Mouse (Mus musculus) hindbrain, embryonic 14.5 days (tissue): ENCODE results near the gene Tex13b. TPM values are rescaled to one million over a fixed set of nuclear protein-coding genes. Genes with fewer than 3 reads are reported as not detected.
A peak's percentile ranks its signal among the peaks of the same experiment; 100 is the strongest.
"Not testable (repeated sequence)": the region's sequence is repeated elsewhere in the genome, so short reads cannot be mapped to it uniquely, and the experiment has no call there.

ENCODE experiments used
- ATAC-seq: fragments of 200-750 bp; cut with Nextera tagmentation; 2 replicates; pipeline ENCODE4 v1.8.0; 2017; ENCODE audit warnings: moderate number of reproducible peaks, mild to moderate bottlenecking, moderate TSS enrichment, moderate library complexity; ENCODE audit not compliant: low FRiP score
- DNase-seq: peaks from one replicate; pipeline ENCODE4 v3.0.0-alpha.2; 2015; ENCODE audit warnings: low spot score
- H3K27ac ChIP-seq: fragments of 300-500 bp; sonication (generic); 2 replicates; pipeline ENCODE4 v1.5.1; 2014; ENCODE audit warnings: mild to moderate bottlenecking, moderate library complexity
- H3K27me3 ChIP-seq: fragments of 300-500 bp; sonication (generic); 2 replicates; pipeline ENCODE4 v1.6.1; 2014; ENCODE audit warnings: mild to moderate bottlenecking, low read length, mixed read lengths; ENCODE audit not compliant: control insufficient read depth, insufficient read depth
- H3K36me3 ChIP-seq: fragments of 300-500 bp; sonication (generic); replicated peaks from 2 replicates; pipeline ENCODE4 v1.6.1; 2014; ENCODE audit not compliant: control insufficient read depth, insufficient read depth
- H3K4me1 ChIP-seq: fragments of 300-500 bp; sonication (generic); replicated peaks from 2 replicates; pipeline ENCODE4 v1.6.1; 2014; ENCODE audit warnings: antibody characterized with exemption, low read length, mixed read lengths; ENCODE audit not compliant: control insufficient read depth, insufficient read depth
- H3K4me2 ChIP-seq: fragments of 300-500 bp; sonication (generic); replicated peaks from 2 replicates; pipeline ENCODE4 v1.6.1; 2014; ENCODE audit warnings: mild to moderate bottlenecking, moderate library complexity
- H3K4me3 ChIP-seq: fragments of 300-500 bp; sonication (generic); replicated peaks from 2 replicates; pipeline ENCODE4 v1.5.1; 2014; ENCODE audit warnings: mild to moderate bottlenecking, low read length
- H3K9ac ChIP-seq: fragments of 300-500 bp; sonication (generic); 2 replicates; pipeline ENCODE4 v1.6.1; 2014
- H3K9me3 ChIP-seq: fragments of 300-500 bp; sonication (generic); 2 replicates; pipeline ENCODE4 v1.6.1; 2016; ENCODE audit warnings: low read length; ENCODE audit not compliant: control insufficient read depth
- WGBS: fragments of 180-500 bp; shearing (Covaris S2); extraction: QIAGEN DNeasy Blood & Tissue Kit; methylation state at CpG from one replicate; pipeline ENCODE4 v1.1.7; 2014; 5-methylcytosine and 5-hydroxymethylcytosine counted together
- polyA plus RNA-seq: library from polyadenylated mRNA; unstranded; fragments of >200 nt; fragmentation: Nextera tagmentation; extraction: Ambion mirVana; gene quantifications from 2 replicates; pipeline ENCODE4 v1.2.1, GENCODE M21; 2014

Gene Tex13b
- not detected in 2 replicates for polyA plus RNA-seq

DNA sequence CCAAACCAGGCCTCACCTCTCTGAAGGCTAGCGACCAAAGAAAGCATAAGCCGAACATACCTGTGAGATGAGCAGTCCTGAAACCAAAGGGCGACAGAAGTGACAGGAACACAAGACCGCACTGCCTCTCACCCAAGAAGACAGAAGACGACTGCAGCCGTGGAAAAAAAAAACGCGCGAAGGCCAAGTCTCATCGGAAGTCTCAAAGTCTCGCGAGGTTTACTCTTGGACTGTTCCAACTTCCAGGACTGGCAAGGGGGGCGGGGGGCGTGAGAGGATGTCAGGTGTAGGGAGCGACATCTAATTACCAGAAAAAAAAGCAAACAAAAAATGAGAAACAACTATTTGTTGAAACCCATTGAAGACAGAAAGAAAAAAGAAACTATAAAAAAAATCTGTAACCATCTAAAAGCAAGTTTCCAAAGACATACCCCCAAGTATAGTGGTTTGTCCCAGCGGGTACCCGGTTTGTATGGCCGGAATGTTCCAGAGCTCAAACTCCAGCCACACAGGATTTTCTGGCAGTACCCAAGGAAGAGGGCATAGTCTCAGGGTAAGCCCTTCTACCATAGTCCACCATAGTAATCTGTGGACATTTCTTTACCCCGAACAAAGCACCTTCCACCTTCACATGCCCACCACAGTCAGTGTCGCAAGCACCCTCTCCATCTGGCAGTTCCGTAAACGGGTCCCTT, at the start of gene Tex13b:
Gene Tex13b, minus strand, starts transcription at position 122 of the 695 bp plus-strand sequence.
- Histone ChIP-seq H3K27me3 (no peaks in the 10 kb centered on the region), H3K4me3 (no peak within 1 kb of the TSS), H3K27ac (no peak within 1 kb of the TSS), H3K36me3 (no peaks in the 10 kb centered on the region), H3K9me3 (no peaks in the 10 kb centered on the region), H3K9ac (no peak within 1 kb of the TSS), H3K4me1 (no peaks in the 10 kb centered on the region), H3K4me2 (no peak within 1 kb of the TSS)
- DNase-seq (no peak), ATAC-seq (no peak)
- 96% methylated on average over 22 of the region's 22 CpGs for WGBS

DNA sequence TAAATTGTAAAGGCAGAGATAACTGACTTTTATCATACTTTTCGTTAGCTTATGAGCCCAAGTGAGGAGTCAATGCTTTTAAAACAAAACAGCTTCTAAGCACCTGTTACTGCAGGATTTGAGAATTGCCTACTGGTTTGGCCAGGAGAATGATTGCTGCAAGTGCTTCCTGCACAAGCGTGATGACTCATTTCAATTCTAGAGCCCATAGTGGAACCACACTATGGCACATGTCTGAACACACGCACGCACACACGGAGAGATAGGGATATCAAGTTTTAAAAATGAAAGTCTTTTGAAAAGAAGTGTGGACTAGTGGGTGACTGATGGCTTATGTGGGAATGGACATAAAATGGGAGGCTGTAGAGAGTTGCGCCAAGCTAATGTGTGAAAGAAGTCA, 49.5 kb upstream of the Tex13b start:
- Histone ChIP-seq H3K36me3 (no peaks in the 10 kb centered on the region), H3K9me3 (no peaks in the 10 kb centered on the region), H3K27me3 (peaks cover 7% of the 10 kb centered on the region; the same call in 1 of the 2 replicates), H3K4me3 (no peak overlapping the region), H3K9ac (no peak overlapping the region), H3K27ac (no peak overlapping the region), H3K4me2 (no peak overlapping the region), H3K4me1 (no peaks in the 10 kb centered on the region)
- DNase-seq (no peak), ATAC-seq (no peak)
- 94% methylated on average over 6 of the region's 6 CpGs for WGBS

DNA sequence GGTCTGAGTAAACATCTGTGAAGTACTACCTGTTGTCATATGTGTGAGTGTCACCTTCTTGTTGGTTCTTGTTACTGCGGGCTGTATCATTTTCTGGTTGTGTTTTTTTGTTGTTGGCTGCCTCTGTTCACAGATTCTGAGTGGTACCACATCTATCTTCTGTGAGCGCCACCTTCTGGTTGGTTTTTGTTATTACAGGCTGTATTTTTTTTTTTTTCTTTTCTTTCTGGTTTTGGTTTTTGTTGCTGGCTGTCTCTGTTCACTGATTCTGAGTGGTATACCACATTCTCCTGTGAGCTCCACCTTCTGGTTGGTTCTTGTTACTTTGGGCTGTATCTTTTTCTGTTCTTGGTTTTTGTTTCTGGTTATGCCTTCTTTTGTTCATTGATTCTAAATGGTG, 44.2 kb upstream of the Tex13b start:
- Histone ChIP-seq H3K36me3 (no peaks in the 10 kb centered on the region), H3K27ac (no peak overlapping the region), H3K27me3 (peaks cover 5% of the 10 kb centered on the region; the same call in 1 of the 2 replicates), H3K9me3 (no peaks in the 10 kb centered on the region), H3K9ac (no peak overlapping the region), H3K4me2 (no peak overlapping the region), H3K4me1 (no peaks in the 10 kb centered on the region), H3K4me3 (no peak overlapping the region)
- DNase-seq (peak; percentile 58), ATAC-seq (no peak)
- 35% methylated on average over 2 of the region's 2 CpGs for whole genome bisulfite sequencing

DNA sequence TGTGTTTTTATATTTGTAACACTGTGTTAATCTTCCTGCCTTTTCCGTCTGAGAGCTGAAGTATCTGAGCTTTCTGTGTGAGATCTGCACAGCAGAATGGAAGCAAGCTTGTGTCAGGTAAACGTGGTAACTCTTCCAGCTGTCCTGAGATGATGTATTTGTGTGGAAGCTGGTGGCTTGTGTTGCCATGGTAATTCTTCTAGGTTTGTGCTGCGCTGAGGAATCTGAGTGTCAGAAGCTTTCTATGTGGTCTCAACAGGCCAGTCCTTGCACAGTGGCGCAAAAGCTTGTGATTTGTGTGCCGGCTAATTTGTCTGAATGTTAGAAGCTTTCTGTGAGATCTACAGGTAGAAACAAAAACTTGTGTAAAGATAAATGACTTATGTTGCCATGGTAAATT, 43.8 kb upstream of the Tex13b start:
- not testable (repeated sequence) for H3K9ac ChIP-seq, H3K27ac ChIP-seq, DNase-seq, H3K4me1 ChIP-seq, ATAC-seq, H3K4me3 ChIP-seq, H3K27me3 ChIP-seq, H3K9me3 ChIP-seq, H3K36me3 ChIP-seq, H3K4me2 ChIP-seq
- WGBS, result 65% methylated on average over 5 of the region's 5 CpGs

DNA sequence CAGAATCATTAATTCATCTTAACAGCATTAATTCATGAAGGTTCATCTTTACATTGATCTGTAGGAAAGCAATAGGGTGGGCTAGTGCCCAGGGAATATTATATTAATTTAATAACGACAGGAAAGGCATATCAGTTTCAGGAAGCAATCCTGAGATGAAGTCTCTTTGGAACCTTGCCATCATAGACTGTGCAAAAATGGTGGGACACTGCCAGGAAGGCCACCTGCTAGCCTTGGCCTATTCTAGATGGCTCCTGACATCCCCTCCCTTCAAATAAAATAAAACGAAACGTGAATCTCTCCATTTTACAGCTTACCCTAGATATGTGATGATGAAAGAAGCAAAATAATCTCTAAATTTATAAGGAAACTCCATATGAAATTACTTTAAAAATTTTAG, 41.3 kb upstream of the Tex13b start:
- no peak overlapping the region for H3K9ac ChIP-seq
- DNase-seq (no peak), ATAC-seq (no peak)
- no peak overlapping the region for H3K4me3 ChIP-seq
- 73% methylated on average over 3 of the region's 3 CpGs for WGBS
- no peaks in the 10 kb centered on the region for H3K9me3 ChIP-seq
- no peak overlapping the region for H3K4me2 ChIP-seq
- H3K36me3 ChIP-seq, result no peaks in the 10 kb centered on the region
- H3K4me1 ChIP-seq, result no peaks in the 10 kb centered on the region
- H3K27me3 ChIP-seq, result peaks cover 8% of the 10 kb centered on the region; the same call in 1 of the 2 replicates
- H3K27ac ChIP-seq, result no peak overlapping the region

DNA sequence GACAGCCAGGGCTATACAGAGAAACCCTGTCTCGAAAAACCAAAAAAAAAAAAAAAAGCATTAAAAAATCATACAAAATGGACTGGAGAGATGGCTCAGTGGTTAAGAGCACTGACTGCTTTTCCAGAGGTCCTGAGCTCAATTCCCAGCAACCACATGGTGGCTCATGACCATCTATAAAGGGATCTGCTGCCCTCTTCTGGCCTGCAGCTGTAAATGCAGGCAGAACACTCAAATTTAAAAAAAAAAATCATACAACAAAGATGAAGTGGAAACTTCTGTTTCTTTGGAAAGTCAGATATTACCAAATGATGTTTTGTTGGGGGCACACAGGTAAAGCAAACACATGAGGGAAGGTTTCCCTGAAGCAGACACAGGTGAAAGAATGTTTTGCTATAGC, 32.2 kb upstream of the Tex13b start:
- H3K27me3 ChIP-seq, H3K27ac ChIP-seq, ATAC-seq, DNase-seq, H3K9me3 ChIP-seq, H3K9ac ChIP-seq, H3K36me3 ChIP-seq, H3K4me3 ChIP-seq, H3K4me1 ChIP-seq, H3K4me2 ChIP-seq: not testable (repeated sequence)
- WGBS, result 100% methylated on average over 1 of the region's 1 CpGs

DNA sequence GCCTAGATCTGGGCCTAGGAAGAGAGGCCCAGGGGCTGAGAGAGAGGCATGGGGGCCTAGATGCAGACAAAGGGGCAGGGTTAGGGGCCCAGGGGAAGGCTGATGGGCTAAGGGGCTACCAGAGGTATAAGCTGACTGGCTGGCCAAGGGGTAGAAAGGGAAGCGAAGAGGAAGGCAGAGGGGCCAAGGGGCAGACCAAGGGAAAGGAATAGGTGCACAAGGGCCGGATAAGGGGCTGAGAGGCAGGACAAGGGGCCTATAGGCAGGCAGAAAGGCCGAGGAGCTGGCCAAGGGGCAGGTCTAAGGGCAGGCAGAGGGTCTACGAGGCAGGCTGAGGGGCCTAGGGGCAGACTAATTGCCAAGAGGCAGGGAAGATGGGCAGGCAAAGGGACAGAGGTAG, 26.7 kb upstream of the Tex13b start:
- 81% methylated on average over 4 of the region's 4 CpGs for WGBS
- H3K9ac ChIP-seq, result no peak overlapping the region
- H3K27ac ChIP-seq, result no peak overlapping the region
- no peak overlapping the region for H3K4me2 ChIP-seq
- H3K9me3 ChIP-seq, result no peaks in the 10 kb centered on the region
- H3K4me3 ChIP-seq, result no peak overlapping the region
- H3K27me3 ChIP-seq, result peaks cover 6% of the 10 kb centered on the region; the same call in 1 of the 2 replicates
- ATAC-seq (no peak), DNase-seq (no peak)
- H3K4me1 ChIP-seq, result no peaks in the 10 kb centered on the region
- H3K36me3 ChIP-seq, result no peaks in the 10 kb centered on the region

DNA sequence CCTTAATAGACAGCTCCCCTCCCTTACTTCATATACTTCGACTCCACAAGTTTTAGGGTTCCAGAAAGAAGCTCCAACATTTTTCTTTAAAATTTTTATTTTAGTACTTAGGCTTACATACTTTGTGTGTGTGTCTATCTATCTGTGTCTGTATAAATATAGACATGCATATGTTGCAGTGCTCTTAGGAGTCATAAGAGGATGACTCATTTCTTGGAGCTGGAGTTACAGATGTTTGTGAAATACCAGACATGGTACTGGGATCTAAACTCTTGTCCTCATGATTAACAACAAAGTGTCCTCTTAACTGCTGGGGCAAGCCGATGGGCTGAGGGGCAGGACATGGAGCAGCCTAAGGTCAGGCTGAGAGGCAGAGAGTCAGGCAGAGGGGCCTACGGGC, 24.8 kb upstream of the Tex13b start:
- H3K9ac ChIP-seq, result no peak overlapping the region
- no peak for ATAC-seq
- H3K36me3 ChIP-seq, result no peaks in the 10 kb centered on the region
- H3K9me3 ChIP-seq, result no peaks in the 10 kb centered on the region
- H3K4me3 ChIP-seq, result no peak overlapping the region
- DNase-seq, result no peak
- 86% methylated on average over 3 of the region's 3 CpGs for WGBS
- no peak overlapping the region for H3K27ac ChIP-seq
- H3K4me1 ChIP-seq, result no peaks in the 10 kb centered on the region
- peaks cover 6% of the 10 kb centered on the region; the same call in 1 of the 2 replicates for H3K27me3 ChIP-seq
- no peak overlapping the region for H3K4me2 ChIP-seq

DNA sequence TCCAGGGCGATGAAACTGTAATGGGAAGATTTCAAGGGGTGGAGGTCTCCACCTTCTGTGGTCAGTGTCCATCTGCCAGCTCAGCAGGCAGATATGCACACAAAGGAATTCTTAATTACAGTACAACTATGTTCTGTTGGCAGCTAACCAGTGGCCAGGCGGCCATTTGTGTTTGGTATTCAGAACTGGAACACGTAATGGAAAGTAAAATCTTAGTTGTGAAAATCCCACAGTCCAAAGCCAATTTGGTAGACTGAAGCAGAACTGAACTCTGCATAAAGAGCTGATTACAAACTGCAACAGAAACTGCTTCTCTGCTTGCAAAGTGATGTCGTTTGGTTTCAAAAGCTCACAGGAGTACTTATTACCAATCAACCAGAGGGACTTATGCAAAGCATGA, 18.5 kb upstream of the Tex13b start:
- 61% methylated on average over 4 of the region's 4 CpGs for WGBS
- no peaks in the 10 kb centered on the region for H3K9me3 ChIP-seq
- no peaks in the 10 kb centered on the region; the same call in 1 of the 2 replicates for H3K27me3 ChIP-seq
- no peak overlapping the region for H3K4me3 ChIP-seq
- DNase-seq (no peak), ATAC-seq (no peak)
- no peak overlapping the region for H3K4me2 ChIP-seq
- no peak overlapping the region for H3K27ac ChIP-seq
- H3K36me3 ChIP-seq, result no peaks in the 10 kb centered on the region
- H3K4me1 ChIP-seq, result no peaks in the 10 kb centered on the region
- H3K9ac ChIP-seq, result no peak overlapping the region

DNA sequence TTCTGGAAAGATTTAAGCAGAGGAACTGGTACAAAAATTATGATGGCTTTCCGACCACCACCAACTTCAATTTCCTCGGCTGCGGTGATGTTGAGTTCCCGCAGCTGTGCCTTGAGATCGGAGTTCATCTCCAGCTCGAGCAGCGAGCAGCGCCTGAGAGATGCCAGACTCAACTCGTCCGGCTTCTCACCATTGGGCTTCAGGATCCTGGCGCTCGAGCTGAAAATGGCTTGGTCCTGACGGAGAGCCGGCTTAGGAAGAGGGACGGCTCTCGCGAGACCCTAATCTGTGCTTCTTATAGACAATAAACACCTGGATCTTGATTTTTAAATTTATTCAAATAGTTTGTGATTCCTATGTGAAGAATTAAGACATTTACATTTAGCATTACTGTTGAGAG, 9.1 kb upstream of the Tex13b start:
- Histone ChIP-seq H3K27me3 (no peaks in the 10 kb centered on the region), H3K4me1 (no peaks in the 10 kb centered on the region), H3K27ac (no peak overlapping the region), H3K4me2 (no peak overlapping the region), H3K9ac (no peak overlapping the region), H3K4me3 (no peak overlapping the region), H3K36me3 (no peaks in the 10 kb centered on the region), H3K9me3 (no peaks in the 10 kb centered on the region)
- DNase-seq (no peak), ATAC-seq (no peak)
- WGBS, result 84% methylated on average over 17 of the region's 17 CpGs
